Mouse (Mus musculus) stomach, postnatal 0 days (tissue): ENCODE data around the gene Fbrsl1.

Experiments
- CTCF ChIP-seq: IDR thresholded peaks from 2 replicates; pipeline ENCODE4 v1.5.1; 2016; ENCODE audit warnings: antibody characterized with exemption, low read depth, mild to moderate bottlenecking, moderate library complexity
- EP300 ChIP-seq: optimal IDR thresholded peaks from 2 replicates; pipeline ENCODE3; 2016; ENCODE audit warnings: antibody characterized with exemption

- TF ChIP-seq CTCF: no peak
- TF ChIP-seq EP300: no peak
Measured at GRCm38 (mm10) chr5:110403931-110404330, 44.4 kb downstream of the Fbrsl1 start.
